Mouse (Mus musculus): ENCODE results near the gene Rragc.

- TF ChIP-seq CTCF (IDR thresholded peaks at IDR 0.05) (peak; percentile 81), EP300 (IDR thresholded peaks at IDR 0.05) (no peak)
Measured at GRCm38 (mm10) chr4:123956703-123957491, 39.7 kb downstream of the Rragc start.

All from lung, postnatal 0 days (tissue).